Mouse (Mus musculus) midbrain, embryonic 16.5 days (tissue): Measurements from ENCODE around the gene Kctd3. TPM values are rescaled to one million over a fixed set of nuclear protein-coding genes. Genes with fewer than 3 reads are reported as not detected.

Experiments
- ATAC-seq: fragments of 200-750 bp; cut with Nextera tagmentation; 2 replicates; pipeline ENCODE4 v1.8.0; 2017; ENCODE audit warnings: moderate TSS enrichment
- H3K27ac ChIP-seq: fragments of 300-500 bp; sonication (generic); 2 replicates; pipeline ENCODE4 v1.5.1; 2014; ENCODE audit warnings: mild to moderate bottlenecking, low read length, mixed read lengths
- H3K27me3 ChIP-seq: fragments of 300-500 bp; sonication (generic); 2 replicates; pipeline ENCODE4 v1.6.1; 2014; ENCODE audit warnings: low read depth, low read length, mixed read lengths; ENCODE audit not compliant: control insufficient read depth, insufficient read depth
- H3K36me3 ChIP-seq: fragments of 300-500 bp; sonication (generic); 2 replicates; pipeline ENCODE4 v1.6.1; 2014; ENCODE audit warnings: mild to moderate bottlenecking, low read length, moderate library complexity, mixed read lengths; ENCODE audit not compliant: control insufficient read depth, insufficient read depth
- H3K4me1 ChIP-seq: fragments of 300-500 bp; sonication (generic); 2 replicates; pipeline ENCODE4 v1.6.1; 2014; ENCODE audit warnings: mild to moderate bottlenecking, low read length, mixed read lengths; ENCODE audit not compliant: control insufficient read depth, insufficient read depth
- H3K4me2 ChIP-seq: fragments of 300-500 bp; sonication (generic); 2 replicates; pipeline ENCODE4 v1.6.1; 2014; ENCODE audit warnings: mild to moderate bottlenecking, low read length, mixed read lengths
- H3K4me3 ChIP-seq: fragments of 300-500 bp; sonication (generic); 2 replicates; pipeline ENCODE4 v1.5.1; 2014; ENCODE audit warnings: low read depth, mild to moderate bottlenecking, low read length, moderate library complexity, mixed read lengths
- H3K9ac ChIP-seq: fragments of 300-500 bp; sonication (generic); 2 replicates; pipeline ENCODE4 v1.6.1; 2014; ENCODE audit warnings: low read depth, low read length, mixed read lengths
- H3K9me3 ChIP-seq: fragments of 300-500 bp; sonication (generic); replicated peaks from 2 replicates; pipeline ENCODE4 v1.6.1; 2014; ENCODE audit warnings: mild to moderate bottlenecking, low read length, mixed read lengths; ENCODE audit not compliant: control insufficient read depth, poor library complexity, severe bottlenecking
- WGBS: fragments of 180-500 bp; shearing (Covaris S2); extraction: QIAGEN DNeasy Blood & Tissue Kit; methylation state at CpG from one replicate; pipeline ENCODE4 v1.1.7; 2014; 5-methylcytosine and 5-hydroxymethylcytosine counted together
- polyA plus RNA-seq: library from polyadenylated mRNA; unstranded; fragments of >200 nt; fragmentation: Nextera tagmentation; extraction: Ambion mirVana; gene quantifications from 2 replicates; pipeline ENCODE4 v1.2.1, GENCODE M21; 2015

The Kctd3 gene
- polyA plus RNA-seq, 1 experiment from 2014 or later = 49.6 TPM

GRCm38 (mm10) chr1:189001815-189002214, 5.8 kb downstream of the Kctd3 start:
- H3K4me1 ChIP-seq = peaks cover 23% of the 10 kb centered on the region
- ATAC-seq = no peak
- no peaks in the 10 kb centered on the region for H3K27me3 ChIP-seq
- H3K4me3 ChIP-seq = no peak overlapping the region
- no peak overlapping the region for H3K27ac ChIP-seq
- no peak overlapping the region for H3K4me2 ChIP-seq
- no peaks in the 10 kb centered on the region for H3K9me3 ChIP-seq
- no peak overlapping the region for H3K9ac ChIP-seq
- no peaks in the 10 kb centered on the region for H3K36me3 ChIP-seq
- 93% methylated on average over 12 of the region's 12 CpGs for WGBS

- Histone ChIP-seq H3K27me3 (no peaks in the 10 kb centered on the region), H3K36me3 (peaks cover 6% of the 10 kb centered on the region; the same call in 1 of the 2 replicates), H3K4me2 (no peak overlapping the region), H3K9ac (no peak overlapping the region), H3K4me3 (no peak overlapping the region), H3K9me3 (no peaks in the 10 kb centered on the region), H3K4me1 (peaks cover 8% of the 10 kb centered on the region), H3K27ac (no peak overlapping the region)
- no peak for ATAC-seq
- 89% methylated on average over 10 of the region's 10 CpGs for WGBS
These were observed 7.7 kb downstream of the Kctd3 start for GRCm38 (mm10) chr1:188999981-189000380.

GRCm38 (mm10) chr1:188997921-188998320, 9.7 kb downstream of the Kctd3 start:
- ATAC-seq = no peak
- Histone ChIP-seq H3K9me3 (no peaks in the 10 kb centered on the region), H3K4me2 (no peak overlapping the region), H3K27me3 (no peaks in the 10 kb centered on the region), H3K4me3 (no peak overlapping the region), H3K27ac (no peak overlapping the region), H3K9ac (no peak overlapping the region), H3K4me1 (no peaks in the 10 kb centered on the region), H3K36me3 (peaks cover 6% of the 10 kb centered on the region; the same call in 1 of the 2 replicates)
- WGBS = 98% methylated on average over 3 of the region's 3 CpGs

- WGBS = 28% methylated on average over 4 of the region's 4 CpGs
- H3K27ac ChIP-seq = no peak overlapping the region
- H3K9me3 ChIP-seq = no peaks in the 10 kb centered on the region
- peaks cover 21% of the 10 kb centered on the region for H3K36me3 ChIP-seq
- H3K4me3 ChIP-seq = no peak overlapping the region
- no peaks in the 10 kb centered on the region for H3K4me1 ChIP-seq
- ATAC-seq = no peak
- H3K4me2 ChIP-seq = no peak overlapping the region
- no peak overlapping the region for H3K9ac ChIP-seq
- no peaks in the 10 kb centered on the region for H3K27me3 ChIP-seq
These were observed 14.4 kb downstream of the Kctd3 start for GRCm38 (mm10) chr1:188993218-188993617.

GRCm38 (mm10) chr1:188980050-188980449, 27.6 kb downstream of the Kctd3 start:
- H3K36me3 ChIP-seq = peaks cover 21% of the 10 kb centered on the region
- no peaks in the 10 kb centered on the region for H3K27me3 ChIP-seq
- no peak overlapping the region for H3K9ac ChIP-seq
- ATAC-seq = no peak
- no peak overlapping the region for H3K4me2 ChIP-seq
- 26% methylated on average over 3 of the region's 3 CpGs for WGBS
- H3K27ac ChIP-seq = no peak overlapping the region
- no peaks in the 10 kb centered on the region for H3K4me1 ChIP-seq
- no peaks in the 10 kb centered on the region for H3K9me3 ChIP-seq
- H3K4me3 ChIP-seq = no peak overlapping the region

- 89% methylated on average over 16 of the region's 16 CpGs for WGBS
- Histone ChIP-seq H3K9ac (no peak overlapping the region), H3K4me2 (no peak overlapping the region), H3K27ac (no peak overlapping the region), H3K27me3 (no peaks in the 10 kb centered on the region), H3K4me1 (no peaks in the 10 kb centered on the region), H3K36me3 (peaks cover 37% of the 10 kb centered on the region), H3K9me3 (no peaks in the 10 kb centered on the region), H3K4me3 (no peak overlapping the region)
- ATAC-seq = no peak
These were observed 33.7 kb downstream of the Kctd3 start for GRCm38 (mm10) chr1:188973926-188974325.

GRCm38 (mm10) chr1:188973078-188973477, 34.6 kb downstream of the Kctd3 start:
- no peak for ATAC-seq
- H3K36me3 ChIP-seq = peaks cover 46% of the 10 kb centered on the region
- 90% methylated on average over 6 of the region's 6 CpGs for WGBS
- no peaks in the 10 kb centered on the region for H3K27me3 ChIP-seq
- H3K4me1 ChIP-seq = no peaks in the 10 kb centered on the region
- H3K27ac ChIP-seq = no peak overlapping the region
- no peaks in the 10 kb centered on the region for H3K9me3 ChIP-seq
- no peak overlapping the region for H3K4me3 ChIP-seq
- H3K4me2 ChIP-seq = no peak overlapping the region
- no peak overlapping the region for H3K9ac ChIP-seq

GRCm38 (mm10) chr1:188952501-188952900, 55.1 kb downstream of the Kctd3 start:
- H3K27ac ChIP-seq = no peak overlapping the region
- no peaks in the 10 kb centered on the region for H3K9me3 ChIP-seq
- no peak overlapping the region for H3K4me2 ChIP-seq
- ATAC-seq = no peak
- WGBS = 92% methylated on average over 4 of the region's 4 CpGs
- no peaks in the 10 kb centered on the region for H3K27me3 ChIP-seq
- no peak overlapping the region for H3K4me3 ChIP-seq
- no peak overlapping the region for H3K9ac ChIP-seq
- H3K4me1 ChIP-seq = no peaks in the 10 kb centered on the region
- no peaks in the 10 kb centered on the region for H3K36me3 ChIP-seq

GRCm38 (mm10) chr1:188951091-188951490, 56.5 kb downstream of the Kctd3 start:
- H3K27ac ChIP-seq = no peak overlapping the region
- no peaks in the 10 kb centered on the region for H3K36me3 ChIP-seq
- no peaks in the 10 kb centered on the region for H3K4me1 ChIP-seq
- no peak overlapping the region for H3K9ac ChIP-seq
- H3K27me3 ChIP-seq = no peaks in the 10 kb centered on the region
- ATAC-seq = no peak
- no peak overlapping the region for H3K4me3 ChIP-seq
- no peak overlapping the region for H3K4me2 ChIP-seq
- no peaks in the 10 kb centered on the region for H3K9me3 ChIP-seq
- 93% methylated on average over 6 of the region's 6 CpGs for WGBS
